Mouse (Mus musculus) megakaryocyte, embryonic 14.5 days (primary cell): ENCODE data around the gene Olfr630.

Experiments used
- FLI1 ChIP-seq: IDR thresholded peaks from 2 replicates; pipeline ENCODE4 v1.6.1; 2012; ENCODE audit warnings: low read length, inconsistent platforms, mixed read lengths
- GATA1 ChIP-seq: IDR thresholded peaks from 3 replicates; pipeline ENCODE4 v1.6.1; 2012; ENCODE audit warnings: mixed read lengths, low read length, inconsistent platforms, borderline replicate concordance

DNA sequence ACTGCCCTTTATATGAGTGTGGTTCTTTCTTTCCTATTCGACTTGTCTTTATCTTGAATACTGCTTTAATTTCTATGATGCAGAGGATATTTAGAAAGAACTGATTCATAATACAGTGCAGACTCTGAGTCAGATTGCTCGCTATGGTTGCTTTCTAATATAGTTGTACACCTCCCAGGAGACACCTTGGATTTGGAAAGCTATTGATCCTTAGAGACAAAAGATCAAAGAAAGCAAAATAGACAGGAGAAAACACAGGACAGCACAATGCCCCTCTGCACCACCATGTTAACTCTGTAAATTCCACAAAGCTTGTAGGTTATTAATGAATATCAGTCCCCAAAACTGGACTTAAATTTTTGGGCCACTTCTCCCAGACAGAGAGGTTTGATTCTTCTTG is 12.3 kb downstream of the Olfr630 start, which contains the start of gene Olfr629:
- TF ChIP-seq GATA1 = no peak
- no peak for TF ChIP-seq FLI1
